Mouse (Mus musculus): ENCODE measurements around the gene Castor1. TPM values are rescaled to one million over a fixed set of nuclear protein-coding genes. Genes with fewer than 3 reads are reported as not detected.

Gene Castor1
- polyA plus RNA-seq, 1 experiment from 2014 or later, result 4.8 TPM

GRCm38 (mm10) chr11:4257756-4258155 is 39.7 kb downstream of the Castor1 start:
- no peak for ATAC-seq (ENCODE audit: insufficient read depth, low FRiP score, low read depth)
- H3K9me3 ChIP-seq, result no peaks in the 10 kb centered on the region
- H3K4me3 ChIP-seq (replicated peaks), result no peak overlapping the region
- H3K4me1 ChIP-seq, result peaks cover 36% of the 10 kb centered on the region
- WGBS, result 57% methylated on average over 5 of the region's 5 CpGs
- H3K27ac ChIP-seq, result no peak overlapping the region
- no peaks in the 10 kb centered on the region for H3K27me3 ChIP-seq (replicated peaks)
- no peak overlapping the region for H3K4me2 ChIP-seq
- H3K9ac ChIP-seq, result no peak overlapping the region
- no peaks in the 10 kb centered on the region for H3K36me3 ChIP-seq

DNA sequence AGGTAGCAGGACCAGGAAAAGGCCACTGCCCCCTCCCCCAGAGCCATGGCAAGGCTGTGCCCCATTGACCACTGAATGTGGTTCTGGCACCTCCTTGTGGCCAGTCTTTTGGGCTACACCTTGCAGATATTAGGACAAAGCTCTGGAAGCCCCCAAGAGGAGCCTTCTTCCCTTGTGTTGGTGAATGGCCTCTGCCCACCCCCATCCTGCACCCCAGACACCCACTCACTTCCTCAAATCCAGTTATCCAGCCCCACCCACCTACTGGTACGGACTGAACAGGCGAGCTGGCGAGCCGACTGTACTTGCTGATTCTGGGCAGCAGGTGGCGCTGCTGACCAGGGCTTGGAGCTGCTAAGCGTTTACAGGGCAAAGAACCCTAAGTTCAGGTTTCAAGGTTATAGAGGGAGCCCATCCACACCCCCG is 40.6 kb downstream of the Castor1 start:
- Histone ChIP-seq H3K4me3 (replicated peaks) (peak overlapping the region; percentile 13; the same call in 1 of the 2 replicates), H3K9me3 (no peaks in the 10 kb centered on the region), H3K4me1 (peaks cover 44% of the 10 kb centered on the region), H3K4me2 (peak overlapping the region; percentile 45), H3K36me3 (no peaks in the 10 kb centered on the region), H3K27ac (no peak overlapping the region), H3K27me3 (replicated peaks) (no peaks in the 10 kb centered on the region), H3K9ac (no peak overlapping the region)
- 0% methylated on average over 7 of the region's 7 CpGs for WGBS
- ATAC-seq (ENCODE audit: insufficient read depth, low FRiP score, low read depth), result peak; percentile 42

- WGBS, result 25% methylated on average over 14 of the region's 14 CpGs
- H3K36me3 ChIP-seq, result no peaks in the 10 kb centered on the region
- H3K27me3 ChIP-seq (replicated peaks), result peaks cover 3% of the 10 kb centered on the region; the same call in 1 of the 2 replicates
- H3K9ac ChIP-seq, result no peak overlapping the region
- H3K4me3 ChIP-seq (replicated peaks), result no peak overlapping the region
- peak overlapping the region; percentile 22; the same call in 1 of the 2 replicates for H3K4me2 ChIP-seq
- peaks cover 56% of the 10 kb centered on the region for H3K4me1 ChIP-seq
- H3K9me3 ChIP-seq, result no peaks in the 10 kb centered on the region
- H3K27ac ChIP-seq, result peak overlapping the region; percentile 16; the same call in 1 of the 2 replicates
- ATAC-seq (ENCODE audit: insufficient read depth, low FRiP score, low read depth), result no peak
These were observed 42.6 kb downstream of the Castor1 start for GRCm38 (mm10) chr11:4260463-4261187.

DNA sequence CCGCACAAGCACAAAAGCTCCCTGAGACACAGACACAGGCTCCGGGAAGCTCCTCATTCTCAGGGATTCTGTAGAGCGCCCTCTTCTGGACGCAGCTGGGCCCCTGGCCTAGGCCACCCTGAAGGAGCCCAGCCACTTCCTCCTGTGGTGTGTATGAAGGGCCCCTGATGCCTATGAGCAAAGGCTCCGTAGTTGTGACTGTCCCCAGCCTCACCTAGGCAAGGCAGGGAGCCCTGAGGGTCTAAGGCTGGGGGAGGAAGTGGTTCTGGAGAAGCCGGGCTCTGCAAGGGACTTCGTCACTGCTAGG is 43.1 kb downstream of the Castor1 start:
- H3K4me2 ChIP-seq, result no peak overlapping the region
- H3K27ac ChIP-seq, result peak overlapping the region; percentile 0; the same call in 1 of the 2 replicates
- peaks cover 7% of the 10 kb centered on the region; the same call in 1 of the 2 replicates for H3K27me3 ChIP-seq (replicated peaks)
- H3K36me3 ChIP-seq, result no peaks in the 10 kb centered on the region
- H3K4me1 ChIP-seq, result peaks cover 60% of the 10 kb centered on the region
- WGBS, result 51% methylated on average over 7 of the region's 7 CpGs
- no peak for ATAC-seq (ENCODE audit: insufficient read depth, low FRiP score, low read depth)
- no peak overlapping the region for H3K9ac ChIP-seq
- H3K9me3 ChIP-seq, result no peaks in the 10 kb centered on the region
- no peak overlapping the region for H3K4me3 ChIP-seq (replicated peaks)

DNA sequence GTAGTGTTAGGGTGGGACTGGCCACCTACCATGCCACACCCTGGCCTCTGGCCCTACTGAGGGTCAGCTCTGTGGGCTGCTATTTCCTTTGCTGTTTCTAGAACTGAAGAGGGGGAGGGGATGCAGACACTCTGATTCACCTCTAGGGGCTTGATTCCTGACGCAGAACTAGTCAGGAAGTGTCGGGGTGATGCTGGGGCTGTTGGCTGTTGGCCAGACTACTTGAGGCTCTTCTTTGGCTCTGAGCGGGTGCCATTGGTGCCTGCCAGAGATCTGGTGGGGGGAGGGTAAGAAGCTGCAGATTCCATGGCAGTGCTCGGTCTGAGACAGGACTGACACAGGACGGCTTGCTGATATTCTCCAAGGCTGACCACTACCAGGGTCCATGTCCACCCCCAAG is 43.9 kb downstream of the Castor1 start:
- H3K4me2 ChIP-seq, result no peak overlapping the region
- no peaks in the 10 kb centered on the region for H3K9me3 ChIP-seq
- no peaks in the 10 kb centered on the region for H3K36me3 ChIP-seq
- peaks cover 10% of the 10 kb centered on the region; the same call in 1 of the 2 replicates for H3K27me3 ChIP-seq (replicated peaks)
- ATAC-seq (ENCODE audit: insufficient read depth, low FRiP score, low read depth), result no peak
- H3K9ac ChIP-seq, result no peak overlapping the region
- no peak overlapping the region for H3K4me3 ChIP-seq (replicated peaks)
- peaks cover 62% of the 10 kb centered on the region for H3K4me1 ChIP-seq
- 24% methylated on average over 5 of the region's 5 CpGs for WGBS
- H3K27ac ChIP-seq, result no peak overlapping the region

DNA sequence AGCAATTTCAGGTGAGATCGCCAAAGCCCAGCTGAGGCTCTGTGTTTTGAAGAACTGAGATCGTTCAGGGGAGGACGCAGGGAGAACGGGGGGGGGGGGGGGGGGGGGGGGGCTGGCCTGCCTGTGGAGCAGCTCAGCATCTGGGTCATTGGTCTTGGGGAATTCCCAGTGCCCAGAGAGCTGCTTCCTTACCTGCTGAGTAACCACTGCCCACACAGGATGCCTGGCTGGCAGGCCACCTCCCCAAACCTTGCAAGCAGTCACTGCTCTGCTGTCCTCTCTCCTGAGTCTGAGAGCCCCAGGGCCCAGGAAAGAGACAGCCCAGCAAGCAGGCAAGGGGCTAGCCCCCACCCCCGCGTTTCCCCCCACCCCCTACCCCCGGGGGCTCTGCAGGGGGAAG is 44.8 kb downstream of the Castor1 start:
- H3K27me3 ChIP-seq (replicated peaks), result peaks cover 13% of the 10 kb centered on the region; the same call in 1 of the 2 replicates
- ATAC-seq (ENCODE audit: insufficient read depth, low FRiP score, low read depth), result no peak
- H3K4me2 ChIP-seq, result no peak overlapping the region
- WGBS, result 15% methylated on average over 7 of the region's 7 CpGs
- no peaks in the 10 kb centered on the region for H3K36me3 ChIP-seq
- no peaks in the 10 kb centered on the region for H3K9me3 ChIP-seq
- H3K4me1 ChIP-seq, result peaks cover 63% of the 10 kb centered on the region
- no peak overlapping the region for H3K4me3 ChIP-seq (replicated peaks)
- H3K9ac ChIP-seq, result no peak overlapping the region
- peak overlapping the region; percentile 65 for H3K27ac ChIP-seq

DNA sequence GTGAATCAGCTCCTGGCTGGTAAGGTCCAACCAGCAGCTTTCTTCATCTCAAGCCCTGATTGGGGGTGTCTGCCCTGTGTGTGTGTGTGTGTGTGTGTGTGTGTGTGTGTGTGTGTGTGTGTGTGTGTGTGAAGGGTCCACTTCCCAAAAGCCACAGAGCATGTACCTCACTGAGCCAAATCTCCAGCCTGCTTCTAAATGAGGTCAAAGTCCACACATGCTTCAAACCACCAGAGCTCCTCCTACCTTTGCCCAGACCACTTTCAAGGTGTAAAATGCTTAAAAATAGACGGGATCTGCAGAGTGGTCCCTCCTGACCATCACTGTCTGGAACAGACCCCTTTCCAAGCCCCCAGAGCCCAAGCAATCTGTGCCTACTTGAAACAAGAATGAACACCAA is 45.3 kb downstream of the Castor1 start:
- H3K9ac ChIP-seq, result no peak overlapping the region
- H3K27ac ChIP-seq, result peak overlapping the region; percentile 65
- peaks cover 63% of the 10 kb centered on the region for H3K4me1 ChIP-seq
- ATAC-seq (ENCODE audit: insufficient read depth, low FRiP score, low read depth), result no peak
- 0 out of 2 replicates have a peak overlapping the region, but pooled peaks have one; percentile 4 for H3K4me2 ChIP-seq
- H3K9me3 ChIP-seq, result no peaks in the 10 kb centered on the region
- no peaks in the 10 kb centered on the region for H3K36me3 ChIP-seq
- peaks cover 18% of the 10 kb centered on the region for H3K27me3 ChIP-seq (replicated peaks)
- no peak overlapping the region for H3K4me3 ChIP-seq (replicated peaks)
- WGBS, result 17% methylated on average over 1 of the region's 1 CpGs

GRCm38 (mm10) chr11:4264066-4264465 is 46.0 kb downstream of the Castor1 start:
- no peaks in the 10 kb centered on the region for H3K9me3 ChIP-seq
- WGBS, result 44% methylated on average over 7 of the region's 7 CpGs
- H3K36me3 ChIP-seq, result no peaks in the 10 kb centered on the region
- peaks cover 21% of the 10 kb centered on the region for H3K27me3 ChIP-seq (replicated peaks)
- H3K4me1 ChIP-seq, result peaks cover 59% of the 10 kb centered on the region
- ATAC-seq (ENCODE audit: insufficient read depth, low FRiP score, low read depth), result peak; percentile 28
- no peak overlapping the region for H3K9ac ChIP-seq
- H3K4me2 ChIP-seq, result no peak overlapping the region
- H3K4me3 ChIP-seq (replicated peaks), result no peak overlapping the region
- peak overlapping the region; percentile 65 for H3K27ac ChIP-seq

DNA sequence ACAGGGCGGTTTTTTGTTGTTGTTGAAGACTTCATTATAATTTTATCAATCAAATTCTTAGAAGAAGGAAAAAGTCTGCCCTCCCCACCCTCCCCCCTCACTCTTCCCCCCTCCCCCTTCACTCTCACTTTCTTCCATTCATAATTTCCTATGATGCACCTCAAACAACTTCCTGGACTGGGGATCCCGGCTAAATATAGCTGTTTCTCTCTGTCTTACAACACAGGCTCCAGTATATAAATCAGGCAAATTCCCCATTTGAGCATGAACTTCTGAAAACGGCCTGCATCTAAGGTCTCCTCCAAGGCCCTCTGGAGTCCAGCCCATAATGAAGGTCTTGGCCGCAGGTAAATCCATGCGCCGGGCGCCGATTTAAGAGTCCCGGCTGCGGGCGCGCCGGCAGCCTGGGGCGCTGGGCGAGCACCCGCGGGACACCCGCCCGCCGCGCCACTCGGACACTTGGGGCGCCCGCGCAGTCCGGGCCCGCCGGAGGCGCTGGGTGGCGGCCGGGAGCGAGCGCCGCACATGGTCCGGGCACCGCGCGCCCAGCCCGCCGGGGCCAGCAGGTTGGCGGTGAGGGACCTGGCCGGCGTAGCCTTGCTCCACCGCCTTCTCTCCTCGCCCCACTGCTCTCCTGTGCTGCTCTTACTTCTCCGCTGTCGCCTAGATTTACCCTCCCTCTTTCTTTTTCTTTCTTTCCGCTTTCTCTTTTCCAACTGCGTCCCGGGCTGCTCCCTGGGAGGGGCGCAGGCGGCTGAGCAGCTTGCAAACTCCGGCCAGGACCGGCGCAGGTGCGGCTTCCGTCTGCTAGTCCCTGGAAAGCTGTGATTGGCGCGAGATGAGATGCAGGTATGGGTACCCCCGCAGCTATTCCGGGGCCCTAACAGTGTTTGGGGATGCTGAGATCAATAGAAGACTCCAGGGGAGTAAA is 48.5 kb downstream of the Castor1 start:
- Histone ChIP-seq H3K4me1 (peaks cover 49% of the 10 kb centered on the region), H3K4me2 (peak overlapping the region; percentile 90), H3K27me3 (replicated peaks) (peaks cover 21% of the 10 kb centered on the region), H3K9ac (peak overlapping the region; percentile 53; the same call in 1 of the 2 replicates), H3K4me3 (replicated peaks) (peak overlapping the region; percentile 59), H3K27ac (peak overlapping the region; percentile 80), H3K36me3 (no peaks in the 10 kb centered on the region), H3K9me3 (no peaks in the 10 kb centered on the region)
- ATAC-seq (ENCODE audit: insufficient read depth, low FRiP score, low read depth), result peak; percentile 44; the same call in 1 of the 2 replicates
- WGBS, result under 1% methylated on average over 60 of the region's 61 CpGs

- Histone ChIP-seq H3K4me2 (peak overlapping the region; percentile 90), H3K4me1 (peaks cover 44% of the 10 kb centered on the region), H3K4me3 (replicated peaks) (peak overlapping the region; percentile 59), H3K9me3 (no peaks in the 10 kb centered on the region), H3K27me3 (replicated peaks) (peaks cover 21% of the 10 kb centered on the region), H3K36me3 (no peaks in the 10 kb centered on the region), H3K9ac (peak overlapping the region; percentile 53; the same call in 1 of the 2 replicates), H3K27ac (no peak overlapping the region)
- no peak for ATAC-seq (ENCODE audit: insufficient read depth, low FRiP score, low read depth)
- 2% methylated on average over 13 of the region's 13 CpGs for WGBS
These were observed 49.2 kb downstream of the Castor1 start for GRCm38 (mm10) chr11:4267202-4267578.

GRCm38 (mm10) chr11:4268500-4268899 is 50.5 kb downstream of the Castor1 start:
- Histone ChIP-seq H3K4me1 (peaks cover 32% of the 10 kb centered on the region), H3K4me2 (no peak overlapping the region), H3K27ac (no peak overlapping the region), H3K9ac (no peak overlapping the region), H3K9me3 (no peaks in the 10 kb centered on the region), H3K27me3 (replicated peaks) (peaks cover 21% of the 10 kb centered on the region), H3K36me3 (no peaks in the 10 kb centered on the region), H3K4me3 (replicated peaks) (no peak overlapping the region)
- WGBS, result 85% methylated on average over 6 of the region's 6 CpGs
- ATAC-seq (ENCODE audit: insufficient read depth, low FRiP score, low read depth), result no peak

Data from stomach, embryonic 15.5 days (tissue).